Mouse (Mus musculus) ES-E14 (cell line): Measurements from ENCODE around the gene Nr1h3. TPM values are rescaled to one million over a fixed set of nuclear protein-coding genes. Genes with fewer than 3 reads are reported as not detected.

Experiments
- DNase-seq: peaks from one replicate; pipeline ENCODE4 v3.0.0-alpha.2; 2013; ENCODE audit warnings: low read depth, low spot score
- H3K27ac ChIP-seq: 2 replicates; pipeline ENCODE4 v1.5.1; 2012; ENCODE audit warnings: low read depth, mild to moderate bottlenecking, low read length, moderate library complexity, mixed read lengths; ENCODE audit not compliant: poor library complexity, insufficient read depth, severe bottlenecking
- H3K36me3 ChIP-seq: 2 replicates; pipeline ENCODE4 v1.6.1; 2012; ENCODE audit warnings: mild to moderate bottlenecking, low read length, moderate library complexity, mixed read lengths; ENCODE audit not compliant: control insufficient read depth, poor library complexity, insufficient read depth, severe bottlenecking
- H3K4me1 ChIP-seq, 2 experiments: fragments of 150-350 bp in 1 of 2; sonication (generic) in 1 of 2; 2 replicates each; pipeline ENCODE4 v1.6.1; 2012; ENCODE audit warnings: low read length in 2 of 2, mild to moderate bottlenecking in 1 of 2, mixed read lengths in 1 of 2; ENCODE audit not compliant: control insufficient read depth in 2 of 2, insufficient read depth in 2 of 2, poor library complexity in 1 of 2
- H3K4me3 ChIP-seq, 2 experiments: fragments of 150-350 bp in 1 of 2; sonication (generic) in 1 of 2; 2 replicates each; pipeline ENCODE4 v1.5.1; 2012; ENCODE audit warnings: low read length in 2 of 2, low read depth in 1 of 2, mild to moderate bottlenecking in 1 of 2, mixed read lengths in 1 of 2; ENCODE audit not compliant: insufficient read depth in 1 of 2, poor library complexity in 1 of 2, severe bottlenecking in 1 of 2
- H3K9ac ChIP-seq: 2 replicates; pipeline ENCODE4 v1.6.1; 2012; ENCODE audit warnings: low read depth, mild to moderate bottlenecking, low read length, mixed read lengths; ENCODE audit not compliant: poor library complexity, insufficient read depth, severe bottlenecking
- H3K9me3 ChIP-seq: fragments of 150-350 bp; sonication (generic); 2 replicates; pipeline ENCODE4 v1.6.1; 2012; ENCODE audit warnings: low read depth, mild to moderate bottlenecking, low read length; ENCODE audit not compliant: control insufficient read depth, insufficient read depth
- CHD2 ChIP-seq: IDR thresholded peaks from 2 replicates; pipeline ENCODE4 v1.6.1; 2014; ENCODE audit warnings: mild to moderate bottlenecking, low read depth, low read length, inconsistent platforms
- HCFC1 ChIP-seq: IDR thresholded peaks from 2 replicates; pipeline ENCODE4 v1.6.1; 2012; ENCODE audit warnings: low read length, inconsistent platforms, borderline replicate concordance; ENCODE audit not compliant: insufficient read depth
- MAFK ChIP-seq: IDR thresholded peaks from 2 replicates; pipeline ENCODE4 v1.6.1; 2014; ENCODE audit warnings: mild to moderate bottlenecking, low read depth, low read length, inconsistent platforms; ENCODE audit not compliant: insufficient read depth
- ZC3H11A ChIP-seq: IDR thresholded peaks from 2 replicates; pipeline ENCODE4 v1.6.1; 2012; ENCODE audit warnings: low read depth, mild to moderate bottlenecking, inconsistent platforms, low read length, borderline replicate concordance
- ZNF384 ChIP-seq: IDR thresholded peaks from 2 replicates; pipeline ENCODE4 v1.6.1; 2012; ENCODE audit warnings: low read depth, low read length, inconsistent platforms
- in situ Hi-C, 2 experiments: fragments of 600-800 bp; cut with MboI; formaldehyde crosslinking; loops; one replicate each; pipeline ENCODE4 v1.15.1; 2025; ENCODE audit warnings: low sequenced_read_pairs in 2 of 2, inconsistent platforms in 1 of 2; ENCODE audit not compliant: unreplicated experiment in 2 of 2
- total RNA-seq: library from RNA; depleted of rRNA; stranded (reverse); fragments of 300-350 nt; gene quantifications from 2 replicates; pipeline ENCODE4 v1.2.3, GENCODE M21; 2012; rRNA removed

The Nr1h3 gene
- total RNA-seq, 1 experiment = 1.4 TPM

DNA sequence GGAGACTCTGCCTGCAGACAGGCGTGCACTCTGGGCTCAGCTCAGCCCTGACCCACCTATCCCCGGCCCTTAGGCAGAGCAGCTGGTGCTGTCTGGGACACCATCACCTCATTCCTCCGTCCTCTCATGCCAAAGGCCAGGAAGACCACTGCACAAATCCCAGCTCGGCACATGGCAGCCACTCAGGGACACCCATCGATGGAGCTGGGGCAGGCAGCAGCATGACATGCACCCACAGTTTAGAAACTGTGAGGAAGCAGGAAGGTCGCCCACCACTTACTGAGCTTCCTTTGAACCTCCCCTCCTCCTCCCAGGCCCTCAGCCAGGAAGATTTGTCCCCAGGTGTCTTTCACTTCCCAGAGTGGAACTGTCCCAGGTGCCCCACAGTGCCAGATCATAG, 65.2 kb downstream of the Nr1h3 start:
- no peak overlapping the region for H3K9ac ChIP-seq
- H3K9me3 ChIP-seq = no peaks in the 10 kb centered on the region
- no peak overlapping the region for H3K27ac ChIP-seq
- in situ Hi-C loops = no loop called here
- no peak for TF ChIP-seq ZC3H11A
- DNase-seq = no peak
- H3K4me1 ChIP-seq = peaks cover 0 to 10% of the 10 kb centered on the region in 2 experiments; a peak in 2 of 4 replicates
- no peaks in the 10 kb centered on the region for H3K36me3 ChIP-seq
- H3K4me3 ChIP-seq = no peak overlapping the region

- no peak overlapping the region for H3K4me3 ChIP-seq
- no peak for DNase-seq
- H3K4me1 ChIP-seq = peaks cover 0 to 10% of the 10 kb centered on the region in 2 experiments; a peak in 2 of 4 replicates
- H3K36me3 ChIP-seq = no peaks in the 10 kb centered on the region
- no peak overlapping the region for H3K27ac ChIP-seq
- TF ChIP-seq HCFC1 = no peak
- TF ChIP-seq MAFK = no peak
- TF ChIP-seq ZC3H11A = no peak
- TF ChIP-seq CHD2 = no peak
- TF ChIP-seq ZNF384 = no peak
- no peak overlapping the region for H3K9ac ChIP-seq
- in situ Hi-C loops = no loop called here
- no peaks in the 10 kb centered on the region for H3K9me3 ChIP-seq
Observed at GRCm38 (mm10) chr2:91136513-91137412, 65.9 kb downstream of the Nr1h3 start.

Other genes with a start within 250 kb of the Nr1h3 start
- 1.1 and 2.4 TPM in 2 replicates for gene Rapsn, start 167.2 kb downstream of the Nr1h3 start, total RNA-seq
- gene Psmc3, start 148.8 kb downstream of the Nr1h3 start, total RNA-seq = 226 and 262 TPM in 2 replicates
- gene Slc39a13, start 132.4 kb downstream of the Nr1h3 start, total RNA-seq = 18.3 and 20.1 TPM in 2 replicates
- 0.31 and 0.32 TPM in 2 replicates for gene Spi1, start 120.4 kb downstream of the Nr1h3 start, total RNA-seq
- 0.62 and 0.90 TPM in 2 replicates for gene Mybpc3, start 84.7 kb downstream of the Nr1h3 start, total RNA-seq
- 6.7 and 7.8 TPM in 2 replicates for gene Madd, start 19.0 kb downstream of the Nr1h3 start, total RNA-seq
- 12.9 and 19.6 TPM in 2 replicates for gene Acp2, start 51 bp upstream of the Nr1h3 start, total RNA-seq
- gene Ddb2, start 34.1 kb upstream of the Nr1h3 start, total RNA-seq = 10.4 and 11.0 TPM in 2 replicates
- 11.1 and 18.4 TPM in 2 replicates for gene Pacsin3, start 53.1 kb upstream of the Nr1h3 start, total RNA-seq
- 40.7 and 46.8 TPM in 2 replicates for gene Arfgap2, start 62.1 kb upstream of the Nr1h3 start, total RNA-seq
- gene 1110051M20Rik, start 241.9 kb upstream of the Nr1h3 start, total RNA-seq = 10.3 and 12.4 TPM in 2 replicates